Mouse (Mus musculus): ENCODE results near the gene Sirt4. TPM values are rescaled to one million over a fixed set of nuclear protein-coding genes. Genes with fewer than 3 reads are reported as not detected.
A peak's percentile ranks its signal among the peaks of the same experiment; 100 is the strongest.

The Sirt4 gene
- total and polyA plus RNA-seq, 3 experiments, result 9.3 to 27.5 (median 13.3) TPM

DNA sequence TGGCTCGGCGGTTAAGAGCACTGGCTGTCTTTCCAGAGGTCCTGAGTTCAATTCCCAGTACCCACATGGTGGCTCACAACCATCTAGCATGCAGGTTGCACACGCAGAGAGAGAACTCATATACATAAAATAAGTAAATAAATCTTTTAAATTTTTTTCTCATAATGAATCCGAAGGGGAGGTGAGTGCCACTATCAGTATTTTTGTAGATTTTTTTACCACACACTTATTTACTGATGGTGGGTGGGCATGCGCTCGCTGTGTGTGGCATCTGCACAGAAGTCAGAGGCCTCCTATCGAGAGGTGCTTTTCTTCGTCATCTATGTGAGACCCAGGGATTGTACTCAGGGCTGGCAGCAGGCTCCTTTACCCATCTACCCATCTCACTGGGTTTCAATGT is 2.8 kb upstream of the Sirt4 start:
- Histone ChIP-seq H3K27me3 (ENCODE audit: insufficient read depth, low read length) (no peaks in the 10 kb centered on the region), H3K4me3 (ENCODE audit: low read depth, low read length) (no peak overlapping the region), H3K36me3 (replicated peaks) (peaks cover 8% of the 10 kb centered on the region), H3K9me3 (replicated peaks) (no peaks in the 10 kb centered on the region), H3K4me1 (ENCODE audit: insufficient read depth, low read depth, low read length) (peaks cover 51% of the 10 kb centered on the region)
- ATAC-seq (ENCODE audit: extremely low read depth, insufficient number of reproducible peaks, low FRiP score, poor library complexity, severe bottlenecking), result no peak
- DNase-seq (ENCODE audit: low spot score), result no peak
- TF ChIP-seq CTCF (IDR thresholded peaks at IDR 0.05; ENCODE audit: low read depth, low read length) (no peak), GATA1 (IDR thresholded peaks at IDR 0.05; ENCODE audit: borderline replicate concordance, low read length) (no peak)

GRCm38 (mm10) chr5:115486726-115487125 is 2.2 kb upstream of the Sirt4 start:
- H3K4me1 ChIP-seq (ENCODE audit: insufficient read depth, low read depth, low read length), result peaks cover 48% of the 10 kb centered on the region
- no peaks in the 10 kb centered on the region for H3K9me3 ChIP-seq (replicated peaks)
- ATAC-seq (ENCODE audit: extremely low read depth, insufficient number of reproducible peaks, low FRiP score, poor library complexity, severe bottlenecking) (no peak), DNase-seq (ENCODE audit: low spot score) (no peak)
- TF ChIP-seq GATA1 (IDR thresholded peaks at IDR 0.05; ENCODE audit: borderline replicate concordance, low read length), result no peak
- TF ChIP-seq CTCF (IDR thresholded peaks at IDR 0.05; ENCODE audit: low read depth, low read length), result no peak
- TF ChIP-seq GATA2 (IDR thresholded peaks at IDR 0.05; ENCODE audit: borderline replicate concordance, low read depth, low read length), result no peak
- TF ChIP-seq POLR2AphosphoS5 (IDR thresholded peaks at IDR 0.05; ENCODE audit: insufficient replicate concordance, low read depth, low read length), result no peak
- H3K4me3 ChIP-seq (ENCODE audit: low read depth, low read length), result no peak overlapping the region
- H3K36me3 ChIP-seq (replicated peaks), result peaks cover 13% of the 10 kb centered on the region
- H3K27me3 ChIP-seq (ENCODE audit: insufficient read depth, low read length), result no peaks in the 10 kb centered on the region

DNA sequence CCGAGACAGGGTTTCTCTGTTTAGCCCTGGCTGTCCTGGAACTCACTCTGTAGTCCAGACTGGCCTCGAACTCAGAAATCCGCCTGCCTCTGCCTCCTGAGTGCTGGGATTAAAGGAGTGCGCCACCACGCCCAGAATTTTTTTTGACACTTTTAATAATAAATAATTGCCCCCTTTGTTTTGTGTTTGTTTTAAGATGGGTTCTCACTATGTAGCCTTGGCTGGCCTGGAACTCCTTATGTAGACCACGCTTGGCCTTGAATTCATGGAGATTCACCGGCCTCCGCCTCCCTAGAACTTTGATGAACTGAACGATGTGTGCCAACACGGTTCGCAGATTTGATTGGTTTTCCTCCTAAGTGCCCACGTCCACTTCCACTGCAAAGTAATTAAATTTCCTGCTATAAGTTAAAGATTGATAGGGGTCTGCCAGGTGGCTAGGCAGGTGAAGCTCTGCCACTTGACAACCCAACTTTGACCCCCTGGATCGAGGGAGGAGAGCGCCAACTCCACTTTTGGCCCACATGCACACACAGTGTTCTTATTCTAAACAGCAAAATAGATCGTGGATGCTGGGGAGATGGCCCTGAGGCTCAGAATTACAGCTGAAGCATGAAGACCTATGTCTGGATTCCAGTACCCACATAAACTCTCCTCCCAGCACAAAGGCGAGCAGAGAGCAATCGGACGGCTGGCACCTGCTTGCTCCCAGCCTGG is 1.1 kb upstream of the Sirt4 start:
- no peak for ATAC-seq (ENCODE audit: extremely low read depth, insufficient number of reproducible peaks, low FRiP score, poor library complexity, severe bottlenecking)
- H3K4me3 ChIP-seq (ENCODE audit: low read depth, low read length), result no peak overlapping the region

GRCm38 (mm10) chr5:115484996-115485395 is 471 bp upstream of the Sirt4 start:
- Histone ChIP-seq H3K36me3 (replicated peaks) (peaks cover 27% of the 10 kb centered on the region), H3K9me3 (replicated peaks) (no peaks in the 10 kb centered on the region), H3K4me3 (ENCODE audit: low read depth, low read length) (peak overlapping the region; percentile 69; the same call in 1 of the 2 replicates), H3K4me1 (ENCODE audit: insufficient read depth, low read depth, low read length) (peaks cover 40% of the 10 kb centered on the region), H3K27me3 (ENCODE audit: insufficient read depth, low read length) (no peaks in the 10 kb centered on the region)
- ATAC-seq (ENCODE audit: extremely low read depth, insufficient number of reproducible peaks, low FRiP score, poor library complexity, severe bottlenecking), result no peak
- DNase-seq (ENCODE audit: low spot score), result no peak
- no peak for TF ChIP-seq GATA1 (IDR thresholded peaks at IDR 0.05; ENCODE audit: borderline replicate concordance, low read length)
- TF ChIP-seq GATA2 (IDR thresholded peaks at IDR 0.05; ENCODE audit: borderline replicate concordance, low read depth, low read length), result no peak
- TF ChIP-seq CTCF (IDR thresholded peaks at IDR 0.05; ENCODE audit: low read depth, low read length), result no peak
- no peak for TF ChIP-seq TAL1 (conservative IDR thresholded peaks at IDR 0.05; ENCODE audit: low read depth, low read length)
- TF ChIP-seq POLR2AphosphoS5 (IDR thresholded peaks at IDR 0.05; ENCODE audit: insufficient replicate concordance, low read depth, low read length), result no peak

More for the DNA sequence above, 1.1 kb upstream of the Sirt4 start:
- no peak for TF ChIP-seq TAL1 (conservative IDR thresholded peaks at IDR 0.05; ENCODE audit: low read depth, low read length)
- no peak for TF ChIP-seq POLR2AphosphoS5 (IDR thresholded peaks at IDR 0.05; ENCODE audit: insufficient replicate concordance, low read depth, low read length)
- no peak for TF ChIP-seq GATA2 (IDR thresholded peaks at IDR 0.05; ENCODE audit: borderline replicate concordance, low read depth, low read length)
- no peak for TF ChIP-seq CTCF (IDR thresholded peaks at IDR 0.05; ENCODE audit: low read depth, low read length)
- TF ChIP-seq GATA1 (IDR thresholded peaks at IDR 0.05; ENCODE audit: borderline replicate concordance, low read length), result no peak
- Histone ChIP-seq H3K27me3 (ENCODE audit: insufficient read depth, low read length) (no peaks in the 10 kb centered on the region), H3K36me3 (replicated peaks) (peaks cover 20% of the 10 kb centered on the region), H3K9me3 (replicated peaks) (no peaks in the 10 kb centered on the region), H3K4me1 (ENCODE audit: insufficient read depth, low read depth, low read length) (peaks cover 39% of the 10 kb centered on the region)
- no peak for DNase-seq (ENCODE audit: low spot score)

DNA sequence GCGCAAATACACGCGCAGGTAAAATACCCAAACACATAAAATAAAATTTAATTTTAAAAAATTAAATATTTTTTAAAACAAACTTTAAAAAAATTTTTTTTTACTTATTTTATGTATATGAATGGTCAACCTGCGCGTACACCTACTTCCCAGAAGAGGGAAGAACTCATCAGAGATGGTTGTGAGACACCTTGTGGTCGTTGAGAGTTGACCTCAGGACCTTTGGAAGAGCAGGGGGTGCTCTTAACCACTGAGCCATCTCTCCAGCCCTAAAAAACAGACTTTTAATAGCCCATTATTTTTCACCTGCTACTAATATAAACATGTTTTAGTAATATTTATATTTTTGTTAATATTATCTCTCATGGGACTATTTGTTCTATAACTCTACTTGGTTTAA is 1.1 kb downstream of the Sirt4 start:
- ATAC-seq (ENCODE audit: extremely low read depth, insufficient number of reproducible peaks, low FRiP score, poor library complexity, severe bottlenecking) (no peak), DNase-seq (ENCODE audit: low spot score) (no peak)
- Histone ChIP-seq H3K36me3 (replicated peaks) (peaks cover 35% of the 10 kb centered on the region), H3K4me3 (ENCODE audit: low read depth, low read length) (no peak overlapping the region), H3K27me3 (ENCODE audit: insufficient read depth, low read length) (no peaks in the 10 kb centered on the region), H3K9me3 (replicated peaks) (no peaks in the 10 kb centered on the region), H3K4me1 (ENCODE audit: insufficient read depth, low read depth, low read length) (peaks cover 27% of the 10 kb centered on the region)
- TF ChIP-seq GATA2 (IDR thresholded peaks at IDR 0.05; ENCODE audit: borderline replicate concordance, low read depth, low read length) (no peak), CTCF (IDR thresholded peaks at IDR 0.05; ENCODE audit: low read depth, low read length) (no peak), TAL1 (conservative IDR thresholded peaks at IDR 0.05; ENCODE audit: low read depth, low read length) (no peak), POLR2AphosphoS5 (IDR thresholded peaks at IDR 0.05; ENCODE audit: insufficient replicate concordance, low read depth, low read length) (no peak), GATA1 (IDR thresholded peaks at IDR 0.05; ENCODE audit: borderline replicate concordance, low read length) (no peak)

GRCm38 (mm10) chr5:115482390-115483265 is 1.9 kb downstream of the Sirt4 start:
- H3K4me3 ChIP-seq (ENCODE audit: low read depth, low read length), result no peak overlapping the region; the same call in 1 of the 2 replicates
- peaks cover 41% of the 10 kb centered on the region for H3K36me3 ChIP-seq (replicated peaks)
- H3K9me3 ChIP-seq (replicated peaks), result no peaks in the 10 kb centered on the region
- ATAC-seq (ENCODE audit: extremely low read depth, insufficient number of reproducible peaks, low FRiP score, poor library complexity, severe bottlenecking) (no peak), DNase-seq (ENCODE audit: low spot score) (no peak)
- no peaks in the 10 kb centered on the region for H3K27me3 ChIP-seq (ENCODE audit: insufficient read depth, low read length)
- no peak for TF ChIP-seq GATA1 (IDR thresholded peaks at IDR 0.05; ENCODE audit: borderline replicate concordance, low read length)
- TF ChIP-seq CTCF (IDR thresholded peaks at IDR 0.05; ENCODE audit: low read depth, low read length), result no peak
- no peak for TF ChIP-seq POLR2AphosphoS5 (IDR thresholded peaks at IDR 0.05; ENCODE audit: insufficient replicate concordance, low read depth, low read length)
- TF ChIP-seq TAL1 (conservative IDR thresholded peaks at IDR 0.05; ENCODE audit: low read depth, low read length), result no peak
- no peak for TF ChIP-seq GATA2 (IDR thresholded peaks at IDR 0.05; ENCODE audit: borderline replicate concordance, low read depth, low read length)
- peaks cover 25% of the 10 kb centered on the region for H3K4me1 ChIP-seq (ENCODE audit: insufficient read depth, low read depth, low read length)

Measured in G1E (cell line).